Mouse (Mus musculus) midbrain, embryonic 16.5 days (tissue): Measurements from ENCODE around the gene Slc46a3. TPM values are rescaled to one million over a fixed set of nuclear protein-coding genes. Genes with fewer than 3 reads are reported as not detected.

Experiments
- ATAC-seq: fragments of 200-750 bp; cut with Nextera tagmentation; 2 replicates; pipeline ENCODE4 v1.8.0; 2017; ENCODE audit warnings: moderate TSS enrichment
- H3K27ac ChIP-seq: fragments of 300-500 bp; sonication (generic); 2 replicates; pipeline ENCODE4 v1.5.1; 2014; ENCODE audit warnings: mild to moderate bottlenecking, low read length, mixed read lengths
- H3K27me3 ChIP-seq: fragments of 300-500 bp; sonication (generic); 2 replicates; pipeline ENCODE4 v1.6.1; 2014; ENCODE audit warnings: low read depth, low read length, mixed read lengths; ENCODE audit not compliant: control insufficient read depth, insufficient read depth
- H3K36me3 ChIP-seq: fragments of 300-500 bp; sonication (generic); 2 replicates; pipeline ENCODE4 v1.6.1; 2014; ENCODE audit warnings: mild to moderate bottlenecking, low read length, moderate library complexity, mixed read lengths; ENCODE audit not compliant: control insufficient read depth, insufficient read depth
- H3K4me1 ChIP-seq: fragments of 300-500 bp; sonication (generic); 2 replicates; pipeline ENCODE4 v1.6.1; 2014; ENCODE audit warnings: mild to moderate bottlenecking, low read length, mixed read lengths; ENCODE audit not compliant: control insufficient read depth, insufficient read depth
- H3K4me2 ChIP-seq: fragments of 300-500 bp; sonication (generic); 2 replicates; pipeline ENCODE4 v1.6.1; 2014; ENCODE audit warnings: mild to moderate bottlenecking, low read length, mixed read lengths
- H3K4me3 ChIP-seq: fragments of 300-500 bp; sonication (generic); 2 replicates; pipeline ENCODE4 v1.5.1; 2014; ENCODE audit warnings: low read depth, mild to moderate bottlenecking, low read length, moderate library complexity, mixed read lengths
- H3K9ac ChIP-seq: fragments of 300-500 bp; sonication (generic); 2 replicates; pipeline ENCODE4 v1.6.1; 2014; ENCODE audit warnings: low read depth, low read length, mixed read lengths
- H3K9me3 ChIP-seq: fragments of 300-500 bp; sonication (generic); replicated peaks from 2 replicates; pipeline ENCODE4 v1.6.1; 2014; ENCODE audit warnings: mild to moderate bottlenecking, low read length, mixed read lengths; ENCODE audit not compliant: control insufficient read depth, poor library complexity, severe bottlenecking
- WGBS: fragments of 180-500 bp; shearing (Covaris S2); extraction: QIAGEN DNeasy Blood & Tissue Kit; methylation state at CpG from one replicate; pipeline ENCODE4 v1.1.7; 2014; 5-methylcytosine and 5-hydroxymethylcytosine counted together
- polyA plus RNA-seq: library from polyadenylated mRNA; unstranded; fragments of >200 nt; fragmentation: Nextera tagmentation; extraction: Ambion mirVana; gene quantifications from 2 replicates; pipeline ENCODE4 v1.2.1, GENCODE M21; 2015

The Slc46a3 gene
- polyA plus RNA-seq, 1 experiment from 2014 or later = 5.4 TPM

DNA sequence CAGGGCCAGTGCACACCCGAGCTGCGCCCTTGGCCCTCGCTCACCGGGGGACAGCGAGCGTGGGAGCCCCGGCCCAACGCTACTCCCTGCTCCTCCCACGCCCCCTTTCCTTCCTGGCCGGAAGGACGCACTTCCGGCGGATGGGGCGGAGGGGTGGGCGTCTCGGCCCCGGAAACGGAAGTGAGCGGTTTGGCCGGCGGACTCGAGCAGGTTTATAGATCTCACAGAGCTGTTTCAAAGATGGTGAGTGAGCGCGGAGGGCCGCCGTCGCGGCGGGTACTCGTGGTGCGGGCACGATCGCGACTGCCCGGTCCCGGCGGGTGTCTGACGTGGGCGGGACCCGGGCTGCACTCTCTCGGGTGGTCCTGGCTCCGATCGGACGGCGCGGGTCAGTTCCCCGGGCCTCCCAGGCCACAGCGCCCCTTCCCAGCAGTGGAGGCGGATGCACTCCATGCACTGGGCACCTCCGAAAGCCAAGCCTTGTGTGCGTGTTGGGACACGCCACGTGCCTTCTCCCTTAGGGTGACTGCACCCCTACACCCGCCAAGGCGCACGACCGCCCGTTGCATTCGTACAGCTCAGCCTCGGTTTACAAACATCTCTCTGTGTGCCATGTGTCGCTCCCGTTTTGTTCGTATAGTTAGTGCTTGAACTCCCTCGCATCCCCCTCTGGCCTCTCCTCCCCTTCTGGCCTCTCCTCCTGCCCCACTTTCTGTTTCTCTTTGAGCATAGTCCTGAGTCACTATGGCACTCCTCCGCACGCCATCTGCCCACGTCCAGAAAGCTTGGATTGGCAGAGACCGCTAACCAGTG is 34.0 kb downstream of the Slc46a3 start, which contains the start of gene Pomp:
Gene Pomp, plus strand, starts transcription at position 13 of the 813 bp plus-strand sequence.
- Histone ChIP-seq H3K9me3 (no peaks in the 10 kb centered on the region), H3K4me3 (peak within 1 kb of the TSS; percentile 95), H3K4me2 (peak within 1 kb of the TSS; percentile 99), H3K27me3 (no peaks in the 10 kb centered on the region), H3K27ac (peak within 1 kb of the TSS; percentile 80), H3K36me3 (peaks cover 16% of the 10 kb centered on the region), H3K9ac (peak within 1 kb of the TSS; percentile 79), H3K4me1 (peaks cover 12% of the 10 kb centered on the region)
- under 1% methylated on average over 68 of the region's 68 CpGs for WGBS
- ATAC-seq = peak; percentile 96

DNA sequence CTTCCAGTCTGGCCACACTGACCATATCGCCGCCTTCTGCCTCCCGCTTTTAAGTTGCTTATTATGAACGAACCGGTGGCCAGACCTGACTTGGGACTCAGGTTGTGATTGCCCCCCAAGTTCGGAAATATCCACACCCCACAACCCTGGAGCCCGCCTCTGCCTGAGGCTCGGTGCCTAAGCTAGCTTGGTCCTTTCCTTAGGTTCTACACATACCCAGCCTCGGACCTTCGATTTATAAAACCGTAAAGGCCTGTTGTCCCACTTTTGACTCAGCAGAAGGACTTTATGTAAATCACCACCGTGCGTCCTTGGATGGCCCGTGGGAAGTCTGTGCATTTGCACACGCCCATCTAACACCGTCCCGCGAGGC is 34.6 kb downstream of the Slc46a3 start:
- WGBS = 3% methylated on average over 18 of the region's 18 CpGs
- peak overlapping the region; percentile 80 for H3K27ac ChIP-seq
- peaks cover 16% of the 10 kb centered on the region for H3K36me3 ChIP-seq
- peaks cover 12% of the 10 kb centered on the region for H3K4me1 ChIP-seq
- peak overlapping the region; percentile 99 for H3K4me2 ChIP-seq
- no peaks in the 10 kb centered on the region for H3K9me3 ChIP-seq
- H3K4me3 ChIP-seq = peak overlapping the region; percentile 95
- H3K9ac ChIP-seq = peak overlapping the region; percentile 79
- no peak for ATAC-seq
- no peaks in the 10 kb centered on the region for H3K27me3 ChIP-seq

DNA sequence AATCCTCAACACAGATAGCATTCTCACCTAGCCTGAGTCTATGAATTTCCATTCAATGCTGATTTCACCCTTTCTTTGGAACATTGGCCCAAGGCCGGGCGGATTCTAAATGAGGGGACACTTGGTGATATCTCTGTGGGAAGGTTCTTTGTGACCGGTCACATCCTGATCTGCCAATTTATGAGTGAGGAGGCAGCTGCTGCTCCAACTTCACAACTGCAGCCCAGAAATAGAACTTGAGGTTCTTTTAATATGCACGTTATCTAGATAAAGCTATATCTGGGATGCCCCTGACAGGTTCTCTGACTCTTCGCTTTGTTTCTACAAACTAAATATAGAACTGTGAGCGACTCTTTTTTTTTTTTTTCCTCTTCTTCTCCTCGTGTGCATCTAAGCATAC is 44.4 kb downstream of the Slc46a3 start:
- Histone ChIP-seq H3K27ac (no peak overlapping the region), H3K36me3 (no peaks in the 10 kb centered on the region), H3K9me3 (no peaks in the 10 kb centered on the region), H3K9ac (no peak overlapping the region), H3K4me2 (no peak overlapping the region), H3K27me3 (no peaks in the 10 kb centered on the region; the same call in 1 of the 2 replicates), H3K4me3 (no peak overlapping the region), H3K4me1 (0 out of 2 replicates have a peak, but pooled peaks cover 2% of the 10 kb centered on the region)
- ATAC-seq = no peak
- WGBS = 76% methylated on average over 7 of the region's 7 CpGs

DNA sequence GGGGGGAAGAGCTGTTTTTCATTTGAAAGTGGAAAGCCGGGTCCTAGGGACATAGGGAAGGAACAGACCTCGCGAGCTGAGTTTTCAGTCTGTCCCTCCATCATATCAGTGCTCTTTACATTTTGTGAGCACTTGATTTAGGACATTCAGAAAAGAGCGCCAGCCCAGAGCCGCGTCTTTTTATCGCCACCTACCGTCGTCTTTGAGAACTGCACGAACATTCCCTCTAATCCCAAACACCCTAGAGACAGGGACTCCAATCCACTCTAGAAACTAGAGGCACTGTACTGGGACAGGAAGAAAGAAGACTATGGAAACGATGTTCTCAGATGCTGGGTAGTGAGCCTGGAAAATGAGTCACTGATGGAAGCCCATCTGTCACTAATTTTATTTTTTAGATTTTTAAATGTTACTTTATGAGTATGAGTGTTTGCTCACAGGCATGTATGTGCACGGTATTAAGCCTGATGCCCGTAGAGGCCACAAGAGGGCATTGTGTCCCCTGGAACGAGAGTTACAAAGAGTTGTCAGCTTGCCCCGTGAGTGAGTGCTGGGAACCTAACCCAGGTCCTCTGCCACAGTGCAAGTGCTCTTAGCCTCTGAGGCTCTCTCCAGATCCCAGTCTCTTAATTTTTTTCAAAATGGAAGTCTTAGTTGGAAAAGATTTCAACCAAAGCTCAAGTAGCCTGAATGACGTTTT is 46.3 kb downstream of the Slc46a3 start:
- Histone ChIP-seq H3K4me2 (peak overlapping the region; percentile 31), H3K27me3 (no peaks in the 10 kb centered on the region; the same call in 1 of the 2 replicates), H3K9ac (no peak overlapping the region), H3K27ac (no peak overlapping the region), H3K4me3 (no peak overlapping the region), H3K9me3 (no peaks in the 10 kb centered on the region), H3K4me1 (0 out of 2 replicates have a peak, but pooled peaks cover 2% of the 10 kb centered on the region), H3K36me3 (no peaks in the 10 kb centered on the region)
- peak; percentile 45; the same call in 1 of the 2 replicates for ATAC-seq
- WGBS = 23% methylated on average over 16 of the region's 16 CpGs

DNA sequence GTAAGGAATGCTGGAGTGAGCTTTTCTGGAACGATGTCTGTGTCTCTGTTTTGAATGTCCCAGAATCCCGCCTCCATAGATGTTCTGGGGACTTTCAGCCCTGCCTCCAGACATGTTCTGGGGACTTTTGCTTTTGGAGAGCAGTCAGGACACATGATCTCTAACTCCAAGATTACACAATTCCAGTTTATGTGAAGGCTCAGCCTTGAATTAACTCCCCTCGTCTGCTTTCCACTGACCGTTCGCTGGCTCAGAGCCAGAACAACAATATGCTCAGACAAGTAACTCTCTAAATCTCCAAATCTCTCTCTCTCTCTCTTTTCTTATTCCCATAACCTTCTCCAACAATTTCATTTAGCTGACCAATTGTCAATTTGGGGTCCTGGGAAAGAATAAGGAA is 47.3 kb downstream of the Slc46a3 start:
- 41% methylated on average over 5 of the region's 5 CpGs for WGBS
- Histone ChIP-seq H3K36me3 (no peaks in the 10 kb centered on the region), H3K4me3 (no peak overlapping the region), H3K27ac (no peak overlapping the region), H3K27me3 (no peaks in the 10 kb centered on the region; the same call in 1 of the 2 replicates), H3K9ac (no peak overlapping the region), H3K9me3 (no peaks in the 10 kb centered on the region), H3K4me1 (0 out of 2 replicates have a peak, but pooled peaks cover 2% of the 10 kb centered on the region), H3K4me2 (no peak overlapping the region)
- ATAC-seq = no peak

DNA sequence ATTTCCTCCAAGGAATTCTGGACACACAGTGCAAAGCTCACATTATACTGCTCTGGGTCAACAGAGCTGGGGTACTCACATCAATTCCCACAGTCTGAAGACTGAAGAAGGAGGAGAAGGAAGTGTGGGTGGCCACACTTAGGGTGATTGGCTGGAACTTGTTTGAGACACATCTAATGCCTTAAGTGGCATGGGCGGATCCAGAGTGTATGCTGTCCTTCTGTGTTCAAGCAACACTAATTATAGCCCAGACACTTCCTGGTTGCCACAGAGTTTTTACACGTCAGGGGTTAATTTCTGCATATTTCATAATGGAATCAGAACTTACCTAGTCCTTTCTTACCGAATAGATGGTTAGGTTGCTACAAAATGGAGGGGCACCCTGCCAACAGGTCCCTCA is 49.3 kb downstream of the Slc46a3 start:
- Histone ChIP-seq H3K9ac (no peak overlapping the region), H3K9me3 (no peaks in the 10 kb centered on the region), H3K4me1 (0 out of 2 replicates have a peak, but pooled peaks cover 2% of the 10 kb centered on the region), H3K4me2 (no peak overlapping the region), H3K36me3 (no peaks in the 10 kb centered on the region), H3K4me3 (no peak overlapping the region), H3K27me3 (no peaks in the 10 kb centered on the region), H3K27ac (no peak overlapping the region)
- ATAC-seq = no peak
- whole genome bisulfite sequencing = 79% methylated on average over 3 of the region's 3 CpGs

DNA sequence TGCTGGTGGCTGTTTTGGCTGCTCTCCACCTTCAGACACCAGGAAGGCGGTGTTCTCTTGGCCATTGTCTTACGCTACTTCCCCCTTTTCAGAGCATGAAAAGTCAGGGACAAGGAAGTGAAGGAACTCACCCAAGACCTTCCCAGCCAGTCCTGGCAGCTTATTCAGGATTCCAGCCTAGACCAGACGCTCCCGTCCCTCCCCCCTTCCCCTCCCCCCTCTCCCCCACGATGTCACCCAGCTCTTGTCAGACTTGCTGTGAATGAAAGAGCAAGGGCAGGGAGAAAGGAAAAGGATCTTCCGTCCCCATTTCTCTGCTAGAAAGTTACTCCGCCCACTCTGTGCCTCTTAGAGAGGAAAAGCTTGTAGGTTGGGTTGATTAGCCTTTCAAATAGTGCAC is 51.3 kb downstream of the Slc46a3 start:
- Histone ChIP-seq H3K27ac (no peak overlapping the region), H3K4me3 (no peak overlapping the region), H3K9me3 (no peaks in the 10 kb centered on the region), H3K4me2 (no peak overlapping the region), H3K36me3 (no peaks in the 10 kb centered on the region), H3K4me1 (0 out of 2 replicates have a peak, but pooled peaks cover 2% of the 10 kb centered on the region), H3K9ac (no peak overlapping the region), H3K27me3 (no peaks in the 10 kb centered on the region)
- 52% methylated on average over 6 of the region's 7 CpGs for WGBS
- no peak for ATAC-seq

GRCm38 (mm10) chr5:147839418-147839817 is 55.2 kb downstream of the Slc46a3 start:
- Histone ChIP-seq H3K36me3 (no peaks in the 10 kb centered on the region), H3K4me3 (no peak overlapping the region), H3K27ac (no peak overlapping the region), H3K27me3 (no peaks in the 10 kb centered on the region), H3K4me2 (no peak overlapping the region), H3K4me1 (no peaks in the 10 kb centered on the region), H3K9me3 (no peaks in the 10 kb centered on the region), H3K9ac (no peak overlapping the region)
- no peak for ATAC-seq
- 87% methylated on average over 11 of the region's 12 CpGs for whole genome bisulfite sequencing
